Mouse (Mus musculus) cortical plate, adult 2 months (tissue): ENCODE data around the gene Prpsap1.

Experiments used
- CTCF ChIP-seq: fragments of 200-500 bp; IDR thresholded peaks from 2 replicates; pipeline ENCODE4 v1.5.1; 2011; ENCODE audit warnings: mild to moderate bottlenecking, control low read depth, low read length; ENCODE audit not compliant: insufficient read depth; ENCODE audit errors: extremely low read depth
- POLR2A ChIP-seq: fragments of 200-500 bp; IDR thresholded peaks from 2 replicates; pipeline ENCODE4 v1.6.1; 2011; ENCODE audit warnings: mild to moderate bottlenecking, low read length, control low read depth; ENCODE audit not compliant: insufficient read depth; ENCODE audit errors: extremely low read depth

GRCm38 (mm10) chr11:116449341-116449740 lies 44.7 kb downstream of the Prpsap1 start:
- TF ChIP-seq CTCF (no peak), POLR2A (no peak)
